Comparison of ENCODE assay signal across 29 mouse cellular contexts in genomic region chr7:100511602-100512001, GRCm38 (mm10). TPM values are rescaled to one million over a fixed set of nuclear protein-coding genes. Genes with fewer than 3 reads are reported as not detected.
A peak's percentile ranks its signal among the peaks of the same experiment; 100 is the strongest.
DNase-seq lines count a peak whose midpoint lies in the region; ATAC-seq and TF ChIP-seq lines count a peak whose summit lies in the region.
"Had no signal": no experiment of that assay in that cellular context is flagged by ENCODE, and none has a peak within 500 bp of the region (broad histone marks: within the 10 kb centered on the region; RNA-seq: fewer than 3 reads in every experiment).

No protein-coding gene starts in this region.

- 85% methylated on average over 8 of the region's 8 CpGs for WGBS in midbrain, embryonic 10.5 days

- no peaks in the 10 kb centered on the region; a peak in 1 of 4 replicates for H3K27me3 ChIP-seq in MEL (ENCODE audit: control insufficient read depth in 1 of 2, insufficient read depth in 2 of 2, low read length in 2 of 2)
- H3K27me3 ChIP-seq in midbrain, embryonic 10.5 days (ENCODE audit: low read depth, poor library complexity, severe bottlenecking): no peaks in the 10 kb centered on the region
- H3K27me3 ChIP-seq: embryonic facial prominence, embryonic 15.5 days; hindbrain, embryonic 12.5 days; midbrain, embryonic 13.5 days; neural tube, embryonic 13.5 days had no signal

- H3K9me3 ChIP-seq in MEL (replicated peaks; ENCODE audit: insufficient read depth, low read length): no peaks in the 10 kb centered on the region
- H3K9me3 ChIP-seq in midbrain, embryonic 10.5 days (replicated peaks): no peaks in the 10 kb centered on the region
- H3K9me3 ChIP-seq: embryonic facial prominence, embryonic 15.5 days; hindbrain, embryonic 12.5 days; limb, embryonic 10.5 days; midbrain, embryonic 13.5 days; neural tube, embryonic 13.5 days had no signal

- no peak for TF ChIP-seq RAD21 in MEL (IDR thresholded peaks at IDR 0.05; ENCODE audit: low read depth, low read length)

- ATAC-seq in megakaryocyte, adult 5-6 weeks (ENCODE audit: poor library complexity, severe bottlenecking): peak; percentile 12; the same call in 1 of the 2 replicates
- ATAC-seq: forebrain, embryonic 16.5 days; liver, postnatal 0 days; midbrain, embryonic 13.5 days had no signal

- peaks cover 0 to 5% of the 10 kb centered on the region in 2 experiments; a peak in 2 of 4 replicates for H3K36me3 ChIP-seq in MEL (ENCODE audit: control insufficient read depth in 1 of 2, insufficient read depth in 2 of 2, low read length in 2 of 2)
- no peaks in the 10 kb centered on the region for H3K36me3 ChIP-seq in midbrain, embryonic 10.5 days
- H3K36me3 ChIP-seq: embryonic facial prominence, embryonic 15.5 days; hindbrain, embryonic 12.5 days; limb, embryonic 10.5 days; midbrain, embryonic 13.5 days; neural tube, embryonic 13.5 days had no signal

- TF ChIP-seq EP300 in MEL (IDR thresholded peaks at IDR 0.05; ENCODE audit: low read depth in 1 of 2, low read length in 2 of 2): no peak

- peak overlapping the region; percentile 13; the same call in 1 of the 2 replicates for H3K27ac ChIP-seq in MEL (ENCODE audit: control insufficient read depth, low read depth, low read length)
- H3K27ac ChIP-seq in midbrain, embryonic 10.5 days (replicated peaks): no peak overlapping the region
- H3K27ac ChIP-seq: embryonic facial prominence, embryonic 15.5 days; hindbrain, embryonic 12.5 days; left cerebral cortex, adult 2 months; limb, embryonic 10.5 days; midbrain, embryonic 13.5 days; neural tube, embryonic 13.5 days had no signal

- TF ChIP-seq CTCF in MEL (IDR thresholded peaks at IDR 0.05 in 2 of 3, conservative IDR thresholded peaks at IDR 0.05 in 1 of 3; ENCODE audit: control insufficient read depth in 1 of 3, insufficient read depth in 1 of 3, low read depth in 2 of 3, low read length in 3 of 3, poor library complexity in 1 of 3, severe bottlenecking in 1 of 3): no peak

- DNase-seq in A20 (ENCODE audit: low read depth, low spot score) (peak; percentile 60), MEL (ENCODE audit: low read depth, low spot score) (peak; percentile 75)
- peak; percentile 70 for DNase-seq in CD4-positive, CD25-positive, alpha-beta regulatory T cell, adult 2 months (ENCODE audit: low read depth, low spot score)
- DNase-seq in frontal cortex, postnatal 14 days (ENCODE audit: low spot score in 2 of 2): no peak
- no peak for DNase-seq in lung, postnatal 25 days (ENCODE audit: low spot score)
- DNase-seq in midbrain, embryonic 10.5 days (ENCODE audit: low spot score): no peak
- DNase-seq: adrenal gland, adult 2 months; cerebellum, adult 11 months; cerebellum, adult 9-11 months; gastrocnemius, postnatal 36 days; kidney, adult 18-20 months; liver; liver, postnatal 0 days; lung, postnatal 10 days; thymus, adult 2 months; thymus, postnatal 4 days had no signal

- peak overlapping the region; percentile 41 for H3K9ac ChIP-seq in MEL (ENCODE audit: control insufficient read depth, low read depth, low read length, poor library complexity, severe bottlenecking)
- H3K9ac ChIP-seq: embryonic facial prominence, embryonic 15.5 days; hindbrain, embryonic 12.5 days; liver, postnatal 0 days; midbrain, embryonic 13.5 days; neural tube, embryonic 13.5 days had no signal

- no peaks in the 10 kb centered on the region for H3K79me2 ChIP-seq in MEL (ENCODE audit: control insufficient read depth, insufficient read depth, low read length, poor library complexity)

- TF ChIP-seq POLR2A in MEL (IDR thresholded peaks at IDR 0.05; ENCODE audit: control insufficient read depth in 1 of 2, insufficient read depth in 1 of 2, low read depth in 1 of 2, low read length in 2 of 2, poor library complexity in 1 of 2): peak; percentile 26 to 63; a peak in 2 of 4 replicates

- H3K4me1 ChIP-seq in MEL (ENCODE audit: control insufficient read depth in 1 of 2, insufficient read depth in 2 of 2, low read length in 2 of 2): peaks cover 2 to 15% of the 10 kb centered on the region in 2 experiments; a peak in 2 of 4 replicates
- peaks cover 5% of the 10 kb centered on the region for H3K4me1 ChIP-seq in midbrain, embryonic 10.5 days
- H3K4me1 ChIP-seq: embryonic facial prominence, embryonic 15.5 days; hindbrain, embryonic 12.5 days; midbrain, embryonic 13.5 days had no signal

- peak overlapping the region; percentile 40 to 64 for H3K4me3 ChIP-seq in MEL (ENCODE audit: control insufficient read depth in 1 of 2, insufficient read depth in 1 of 2, low read depth in 2 of 2, low read length in 2 of 2)
- H3K4me3 ChIP-seq in midbrain, embryonic 10.5 days: no peak overlapping the region
- H3K4me3 ChIP-seq: embryonic facial prominence, embryonic 15.5 days; hindbrain, embryonic 12.5 days; left cerebral cortex, adult 2 months; limb, embryonic 10.5 days; midbrain, embryonic 13.5 days; neural tube, embryonic 13.5 days had no signal

TF ChIP-seq in MEL, 35 proteins besides CTCF, POLR2A, EP300 and RAD21 (continues in another document):
- no peak for TF ChIP-seq SIN3A (IDR thresholded peaks at IDR 0.05; ENCODE audit: low read length)
- TF ChIP-seq NELFE (IDR thresholded peaks at IDR 0.05; ENCODE audit: low read depth, low read length): peak; percentile 42; the same call in 1 of the 2 replicates
- TF ChIP-seq ETS1 (IDR thresholded peaks at IDR 0.05; ENCODE audit: low read depth, low read length): no peak
- TF ChIP-seq MAZ (IDR thresholded peaks at IDR 0.05; ENCODE audit: low read depth, low read length): peak; percentile 45; the same call in 1 of the 2 replicates
- TF ChIP-seq GABPA (IDR thresholded peaks at IDR 0.05; ENCODE audit: low read depth, low read length): no peak
- TF ChIP-seq JUND (IDR thresholded peaks at IDR 0.05; ENCODE audit: low read depth, low read length): no peak
- TF ChIP-seq SMC3 (IDR thresholded peaks at IDR 0.05; ENCODE audit: low read depth, low read length): no peak
- no peak for TF ChIP-seq MEF2A (IDR thresholded peaks at IDR 0.05; ENCODE audit: extremely low read depth, insufficient replicate concordance, low read depth, low read length, poor library complexity, severe bottlenecking)
- TF ChIP-seq GATA1 (IDR thresholded peaks at IDR 0.05; ENCODE audit: low read depth, low read length): no peak
- TF ChIP-seq E2F4 (IDR thresholded peaks at IDR 0.05; ENCODE audit: borderline replicate concordance, low read depth, low read length): no peak
- no peak for TF ChIP-seq CHD1 (IDR thresholded peaks at IDR 0.05; ENCODE audit: low read depth, low read length)
- peak; percentile 29; the same call in 1 of the 2 replicates for TF ChIP-seq TCF12 (IDR thresholded peaks at IDR 0.05; ENCODE audit: low read depth, low read length)
- no peak for TF ChIP-seq POLR2AphosphoS2 (IDR thresholded peaks at IDR 0.05; ENCODE audit: low read length)
- no peak for TF ChIP-seq NRF1 (IDR thresholded peaks at IDR 0.05; ENCODE audit: insufficient read depth, low read depth, low read length, poor library complexity, severe bottlenecking)
- TF ChIP-seq ZC3H11A (IDR thresholded peaks at IDR 0.05; ENCODE audit: low read depth, low read length): no peak
- no peak for TF ChIP-seq MAX (IDR thresholded peaks at IDR 0.05; ENCODE audit: low read length)
- no peak for TF ChIP-seq USF2 (IDR thresholded peaks at IDR 0.05; ENCODE audit: borderline replicate concordance in 1 of 2, insufficient read depth in 1 of 2, low read depth in 1 of 2, low read length in 2 of 2)
- 0 out of 2 replicates have a peak, but pooled peaks have one; percentile 11 for TF ChIP-seq USF1 (IDR thresholded peaks at IDR 0.05; ENCODE audit: low read depth, low read length)
- TF ChIP-seq ZNF384 (IDR thresholded peaks at IDR 0.05; ENCODE audit: low read depth, low read length): no peak
- no peak for TF ChIP-seq TBP (IDR thresholded peaks at IDR 0.05; ENCODE audit: low read depth, low read length)
- no peak for TF ChIP-seq CHD2 (IDR thresholded peaks at IDR 0.05; ENCODE audit: low read length)
- TF ChIP-seq BHLHE40 (IDR thresholded peaks at IDR 0.05; ENCODE audit: borderline replicate concordance, low read depth, low read length): no peak
- TF ChIP-seq HCFC1 (IDR thresholded peaks at IDR 0.05; ENCODE audit: low read depth, low read length): peak; percentile 46; the same call in 1 of the 2 replicates
- TF ChIP-seq UBTF (IDR thresholded peaks at IDR 0.05; ENCODE audit: borderline replicate concordance, insufficient read depth, low read depth, low read length): no peak
- TF ChIP-seq ELF1 (IDR thresholded peaks at IDR 0.05; ENCODE audit: low read depth, low read length): 0 out of 2 replicates have a peak, but pooled peaks have one; percentile 26

RNA-seq across cellular contexts. Expression of gene Dnajb13, which starts 3.2 kb away (rescaled TPM):
- 2.0 and 2.2 TPM in 2 replicates for total RNA-seq in MEL (2012; rRNA removed)
- 1 to 10 TPM in 1 of 2 experiments, not detected in 1; 3.6 TPM for polyA plus RNA-seq in MEL (2012; ENCODE audit: insufficient read depth in 1 of 2, insufficient read length in 2 of 2, low read depth in 1 of 2, low replicate concordance in 2 of 2, missing spikeins in 1 of 2)
- total RNA-seq in megakaryocyte, adult 5-6 weeks (2015): not detected in 2 replicates
- total RNA-seq in megakaryocyte, adult 5-6 weeks (2017): 0.16 and 0.44 TPM in 2 replicates
- polyA plus RNA-seq in midbrain, embryonic 10.5 days (2016; fragmentation: Nextera tagmentation; extraction: Ambion mirVana): 0.42 and 0.81 TPM in 2 replicates
- total RNA-seq: gastrocnemius, postnatal 36 days; heart, postnatal 25 days; megakaryocyte progenitor cell, adult 5-6 weeks had no signal
- polyA plus RNA-seq: heart, embryonic 14.5 days had no signal

RNA-seq across cellular contexts. Expression of gene Ucp2, which starts 18.5 kb away (rescaled TPM):
- total RNA-seq in MEL (2012; rRNA removed): 139 and 156 TPM in 2 replicates
- 100 to 1,000 TPM in 1 of 2 experiments, not detected in 1; 724 TPM for polyA plus RNA-seq in MEL (2012; ENCODE audit: insufficient read depth in 1 of 2, insufficient read length in 2 of 2, low read depth in 1 of 2, low replicate concordance in 2 of 2, missing spikeins in 1 of 2)
- total RNA-seq in megakaryocyte, adult 5-6 weeks (2015): 702 and 742 TPM in 2 replicates
- 316 and 332 TPM in 2 replicates for total RNA-seq in megakaryocyte, adult 5-6 weeks (2017)
- 81.4 and 93.1 TPM in 2 replicates for polyA plus RNA-seq in midbrain, embryonic 10.5 days (2016; fragmentation: Nextera tagmentation; extraction: Ambion mirVana)

RNA-seq across cellular contexts. Expression of gene Coa4, which starts 25.3 kb away (rescaled TPM):
- total RNA-seq in MEL (2012; rRNA removed): 6.1 and 8.1 TPM in 2 replicates
- polyA plus RNA-seq in MEL (2012; ENCODE audit: insufficient read depth in 1 of 2, insufficient read length in 2 of 2, low read depth in 1 of 2, low replicate concordance in 2 of 2, missing spikeins in 1 of 2): 10 to 100 TPM in 1 of 2 experiments, not detected in 1; 13.8 TPM
- 24.7 and 31.5 TPM in 2 replicates for total RNA-seq in megakaryocyte, adult 5-6 weeks (2015)
- total RNA-seq in megakaryocyte, adult 5-6 weeks (2017): 19.4 and 23.0 TPM in 2 replicates
- 22.0 and 22.8 TPM in 2 replicates for polyA plus RNA-seq in midbrain, embryonic 10.5 days (2016; fragmentation: Nextera tagmentation; extraction: Ambion mirVana)

RNA-seq across cellular contexts. Expression of gene Ucp3, which starts 38.8 kb away (rescaled TPM):
- 0.10 TPM in 1 of 2 replicates, not detected in the other for total RNA-seq in MEL (2012; rRNA removed)
- not detected for polyA plus RNA-seq in MEL (2012; ENCODE audit: insufficient read depth in 1 of 2, insufficient read length in 2 of 2, low read depth in 1 of 2, low replicate concordance in 2 of 2, missing spikeins in 1 of 2)
- total RNA-seq in megakaryocyte, adult 5-6 weeks (2015): 0.07 TPM in 2 replicates
- total RNA-seq in megakaryocyte, adult 5-6 weeks (2017): 0.45 TPM in 1 of 2 replicates, not detected in the other
- not detected in 2 replicates for polyA plus RNA-seq in midbrain, embryonic 10.5 days (2016; fragmentation: Nextera tagmentation; extraction: Ambion mirVana)
- total RNA-seq: common myeloid progenitor, adult 5-6 weeks; megakaryocyte progenitor cell, adult 5-6 weeks had no signal
- polyA plus RNA-seq: C2C12; forebrain, embryonic 16.5 days; hindbrain, embryonic 12.5 days; limb, embryonic 10.5 days; midbrain, embryonic 13.5 days; neural tube, embryonic 13.5 days had no signal

Comparison
In these comparisons a context has a peak if more than half of its experiments do, and no peak if none do; other contexts are left out.
1. DNase-seq: peak in A20 (single experiment), CD4-positive, CD25-positive, alpha-beta regulatory T cell, adult 2 months (single experiment) and MEL (single experiment); none in frontal cortex, postnatal 14 days (0 of 2), lung, postnatal 25 days (single experiment) and midbrain, embryonic 10.5 days (single experiment).